8 mouse cellular contexts compared by ENCODE assay signal in the genomic region with DNA sequence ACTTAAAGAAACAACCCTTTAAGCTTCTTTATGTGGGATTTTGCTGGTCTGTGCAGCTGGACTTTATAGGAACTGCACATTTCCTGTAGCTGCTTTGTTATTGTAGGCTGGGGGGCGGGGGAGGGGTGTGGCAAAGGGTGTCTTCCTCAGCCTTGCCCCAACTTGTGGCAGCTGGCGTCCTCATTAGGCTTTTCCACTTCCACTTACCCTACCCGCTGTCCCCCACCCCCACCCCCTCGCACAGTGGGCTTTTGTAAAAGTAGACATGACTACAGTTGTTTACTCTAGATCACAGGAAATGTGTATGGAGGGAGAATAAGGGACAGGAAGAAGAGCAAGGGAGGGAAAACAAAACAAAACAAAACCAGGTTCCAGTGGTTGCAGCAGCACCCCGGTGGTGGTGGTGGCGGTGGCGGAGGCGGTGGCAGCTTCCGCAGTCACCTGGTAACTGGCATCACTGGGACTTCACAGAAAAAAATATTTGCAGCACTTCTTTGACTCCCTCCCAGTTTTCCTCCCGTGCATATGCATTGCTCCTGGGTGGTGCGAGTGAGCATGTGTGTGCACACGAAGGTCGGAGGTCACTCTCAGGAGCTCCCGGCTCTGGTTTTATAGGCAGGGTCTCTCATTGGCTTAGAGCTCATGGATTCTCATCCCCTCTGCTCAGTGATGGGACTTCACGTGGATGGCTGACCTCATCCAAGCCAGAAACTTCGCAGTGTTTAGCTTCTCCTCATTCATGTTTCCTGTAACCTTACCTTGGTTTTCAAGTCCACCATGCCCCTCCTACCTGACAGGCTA. TPM values are rescaled to one million over a fixed set of nuclear protein-coding genes. Genes with fewer than 3 reads are reported as not detected.
DNase-seq lines count a peak whose midpoint lies in the region; ATAC-seq and TF ChIP-seq lines count a peak whose summit lies in the region.

No protein-coding gene starts in this region.

- no peak overlapping the region for H3K9ac ChIP-seq in hindbrain, embryonic 15.5 days
- no peak overlapping the region for H3K9ac ChIP-seq in hindbrain, embryonic 11.5 days (ENCODE audit: low read depth, low read length)
- 0 out of 2 replicates have a peak overlapping the region, but pooled peaks have one; percentile 23 for H3K9ac ChIP-seq in limb, embryonic 12.5 days (replicated peaks)

- no peak for DNase-seq in hindbrain, embryonic 11.5 days (ENCODE audit: low spot score)
- peak; percentile 28 for DNase-seq in spleen, adult 12 weeks (ENCODE audit: low spot score)
- no peak for DNase-seq in left cerebral cortex, adult 8-10 months (ENCODE audit: low spot score in 2 of 2)
- no peak for DNase-seq in left cerebral cortex, postnatal 36 days (ENCODE audit: low spot score in 2 of 2)
- DNase-seq in adrenal gland, postnatal 25 days, result no peak

- intact Hi-C loops in left cerebral cortex, postnatal 36 days (cut with DNase I), result no loop called here

- no peak overlapping the region for H3K4me3 ChIP-seq in hindbrain, embryonic 15.5 days
- no peak overlapping the region for H3K4me3 ChIP-seq in hindbrain, embryonic 11.5 days (ENCODE audit: low read depth, low read length)
- H3K4me3 ChIP-seq in bone marrow, adult 2 months (replicated peaks; ENCODE audit: control insufficient read depth, low read depth, low read length), result peak overlapping the region; percentile 44
- H3K4me3 ChIP-seq in limb, embryonic 12.5 days (replicated peaks), result no peak overlapping the region

- no peak for ATAC-seq in hindbrain, embryonic 15.5 days (ENCODE audit: low FRiP score, low read depth)
- no peak for ATAC-seq in hindbrain, embryonic 11.5 days (ENCODE audit: low FRiP score)
- 0 out of 2 replicates have a peak, but pooled peaks have one; percentile 52 for ATAC-seq in limb, embryonic 12.5 days (ENCODE audit: insufficient number of reproducible peaks, insufficient read depth, low FRiP score, low TSS enrichment, low read depth)

- H3K36me3 ChIP-seq in hindbrain, embryonic 15.5 days, result no peaks in the 10 kb centered on the region
- H3K36me3 ChIP-seq in hindbrain, embryonic 11.5 days (ENCODE audit: control insufficient read depth, insufficient read depth, low read length), result no peaks in the 10 kb centered on the region
- no peaks in the 10 kb centered on the region for H3K36me3 ChIP-seq in limb, embryonic 12.5 days

- H3K27me3 ChIP-seq in hindbrain, embryonic 15.5 days, result no peaks in the 10 kb centered on the region
- no peaks in the 10 kb centered on the region for H3K27me3 ChIP-seq in hindbrain, embryonic 11.5 days (ENCODE audit: control insufficient read depth, insufficient read depth, low read length)
- H3K27me3 ChIP-seq in limb, embryonic 12.5 days, result no peaks in the 10 kb centered on the region

- H3K9me3 ChIP-seq in hindbrain, embryonic 15.5 days, result no peaks in the 10 kb centered on the region
- H3K9me3 ChIP-seq in hindbrain, embryonic 11.5 days (ENCODE audit: control insufficient read depth, low read length), result no peaks in the 10 kb centered on the region
- H3K9me3 ChIP-seq in limb, embryonic 12.5 days, result no peaks in the 10 kb centered on the region

- H3K4me2 ChIP-seq in hindbrain, embryonic 15.5 days, result no peak overlapping the region
- H3K4me2 ChIP-seq in hindbrain, embryonic 11.5 days (replicated peaks; ENCODE audit: low read depth, low read length), result no peak overlapping the region
- peak overlapping the region; percentile 20 for H3K4me2 ChIP-seq in limb, embryonic 12.5 days

- H3K27ac ChIP-seq in hindbrain, embryonic 15.5 days (replicated peaks), result peak overlapping the region; percentile 10; the same call in 1 of the 2 replicates
- H3K27ac ChIP-seq in hindbrain, embryonic 11.5 days (ENCODE audit: low read depth, low read length), result no peak overlapping the region
- peak overlapping the region; percentile 76 for H3K27ac ChIP-seq in bone marrow, adult 2 months (ENCODE audit: control insufficient read depth, insufficient read depth, low read depth, low read length, poor library complexity)
- peak overlapping the region; percentile 71 for H3K27ac ChIP-seq in limb, embryonic 12.5 days

- no peak; the same call in 1 of the 2 replicates for TF ChIP-seq POLR2A in bone marrow, adult 2 months (IDR thresholded peaks at IDR 0.05; ENCODE audit: borderline replicate concordance, control insufficient read depth, low read depth, low read length)

- TF ChIP-seq CTCF in bone marrow, adult 2 months (IDR thresholded peaks at IDR 0.05; ENCODE audit: control insufficient read depth, insufficient read depth, low read length), result no peak

- H3K4me1 ChIP-seq in hindbrain, embryonic 15.5 days (replicated peaks), result peaks cover 21% of the 10 kb centered on the region
- no peaks in the 10 kb centered on the region for H3K4me1 ChIP-seq in hindbrain, embryonic 11.5 days (replicated peaks; ENCODE audit: control insufficient read depth, insufficient read depth, low read length)
- H3K4me1 ChIP-seq in bone marrow, adult 2 months (ENCODE audit: control insufficient read depth, insufficient read depth, low read length), result peaks cover 10% of the 10 kb centered on the region
- peaks cover 36% of the 10 kb centered on the region for H3K4me1 ChIP-seq in limb, embryonic 12.5 days (replicated peaks)

- 76% methylated on average over 16 of the region's 16 CpGs for WGBS in hindbrain, embryonic 15.5 days
- 76% methylated on average over 16 of the region's 16 CpGs for WGBS in hindbrain, embryonic 11.5 days
- 6% methylated on average over 16 of the region's 16 CpGs for WGBS in bone marrow, adult 2 months
- WGBS in limb, embryonic 12.5 days, result 59% methylated on average over 16 of the region's 16 CpGs

RNA-seq across cellular contexts. Expression of gene Fam160b1, which starts 4.8 kb away (rescaled TPM):
- 12.1 and 12.7 TPM in 2 replicates for polyA plus RNA-seq in hindbrain, embryonic 15.5 days (2015; fragmentation: Nextera tagmentation; extraction: Ambion mirVana)
- 14.2 and 15.4 TPM in 2 replicates for polyA plus RNA-seq in hindbrain, embryonic 11.5 days (2014; fragmentation: Nextera tagmentation; extraction: Ambion mirVana)
- 5.0 and 14.4 TPM in 2 replicates for polyA plus RNA-seq in bone marrow, adult 2 months (2011; ENCODE audit: insufficient read depth, insufficient read length, low replicate concordance, missing spikeins)
- polyA plus RNA-seq in limb, embryonic 12.5 days (2016; fragmentation: Nextera tagmentation; extraction: Ambion mirVana), result 17.6 and 18.1 TPM in 2 replicates
- total RNA-seq in left cerebral cortex, adult 8-10 months (2022), result 10 to 100 TPM; 23.6 to 24.7 (median 24.1) TPM
- 10 to 100 TPM; 23.4 to 24.3 TPM for total RNA-seq in left cerebral cortex, postnatal 36 days (2021)
- 21.6 and 23.5 TPM in 2 replicates for total RNA-seq in adrenal gland, postnatal 25 days (2021)

RNA-seq across cellular contexts. Expression of gene Ablim1, which starts 40.9 kb away (rescaled TPM):
- 56.9 and 63.2 TPM in 2 replicates for polyA plus RNA-seq in hindbrain, embryonic 15.5 days (2015; fragmentation: Nextera tagmentation; extraction: Ambion mirVana)
- 18.3 and 18.6 TPM in 2 replicates for polyA plus RNA-seq in hindbrain, embryonic 11.5 days (2014; fragmentation: Nextera tagmentation; extraction: Ambion mirVana)
- polyA plus RNA-seq in bone marrow, adult 2 months (2011; ENCODE audit: insufficient read depth, insufficient read length, low replicate concordance, missing spikeins), result 10.7 and 15.5 TPM in 2 replicates
- 22.1 and 26.1 TPM in 2 replicates for polyA plus RNA-seq in limb, embryonic 12.5 days (2016; fragmentation: Nextera tagmentation; extraction: Ambion mirVana)
- 100 to 1,000 TPM; 103 to 121 (median 110) TPM for total RNA-seq in left cerebral cortex, adult 8-10 months (2022)
- 100 to 1,000 TPM in 1 of 2 experiments, 10 to 100 TPM in 1; 98.4 to 129 TPM for total RNA-seq in left cerebral cortex, postnatal 36 days (2021)
- total RNA-seq in adrenal gland, postnatal 25 days (2021), result 32.5 and 35.6 TPM in 2 replicates
